Mouse (Mus musculus): ENCODE data around the gene Cdc7. TPM values are rescaled to one million over a fixed set of nuclear protein-coding genes. Genes with fewer than 3 reads are reported as not detected.

The Cdc7 gene
- polyA plus RNA-seq, 1 experiment from 2014 or later: 63.8 TPM

DNA sequence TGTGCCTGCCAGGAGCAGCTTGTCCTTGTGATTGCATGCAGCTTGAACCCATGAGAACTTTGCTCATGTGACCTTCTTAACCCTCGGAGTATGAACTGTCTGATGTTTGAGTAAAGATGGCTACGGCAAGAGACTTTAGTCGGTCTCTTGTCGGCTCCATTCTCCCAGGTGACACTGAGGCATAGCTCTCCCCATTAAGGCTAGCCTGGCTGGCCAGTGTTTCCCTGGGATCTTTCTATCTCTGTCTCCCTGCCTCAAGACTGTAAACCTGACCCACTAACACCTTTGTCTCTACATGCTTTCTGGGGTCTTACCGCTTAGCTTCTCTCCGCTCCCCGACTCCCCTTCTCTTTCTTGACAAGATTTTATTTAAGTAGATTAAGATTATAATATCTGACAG lies 50.0 kb downstream of the Cdc7 start:
- Histone ChIP-seq H3K4me1 (ENCODE audit: control insufficient read depth, insufficient read depth, low read length) (peaks cover 28% of the 10 kb centered on the region), H3K9me3 (ENCODE audit: control insufficient read depth, low read length) (no peaks in the 10 kb centered on the region), H3K27ac (replicated peaks; ENCODE audit: low read depth, low read length) (0 out of 2 replicates have a peak overlapping the region, but pooled peaks have one; percentile 43), H3K4me2 (ENCODE audit: low read depth, severe bottlenecking) (no peak overlapping the region), H3K4me3 (ENCODE audit: low read depth, low read length) (no peak overlapping the region), H3K36me3 (ENCODE audit: control insufficient read depth, insufficient read depth, low read length) (no peaks in the 10 kb centered on the region), H3K27me3 (ENCODE audit: control insufficient read depth, insufficient read depth, low read length) (no peaks in the 10 kb centered on the region), H3K9ac (ENCODE audit: low read length) (no peak overlapping the region)
- DNase-seq (ENCODE audit: low spot score): no peak
- WGBS: 93% methylated on average over 7 of the region's 7 CpGs
- no peak for ATAC-seq (ENCODE audit: insufficient number of reproducible peaks, low FRiP score, low TSS enrichment, low read depth)

DNA sequence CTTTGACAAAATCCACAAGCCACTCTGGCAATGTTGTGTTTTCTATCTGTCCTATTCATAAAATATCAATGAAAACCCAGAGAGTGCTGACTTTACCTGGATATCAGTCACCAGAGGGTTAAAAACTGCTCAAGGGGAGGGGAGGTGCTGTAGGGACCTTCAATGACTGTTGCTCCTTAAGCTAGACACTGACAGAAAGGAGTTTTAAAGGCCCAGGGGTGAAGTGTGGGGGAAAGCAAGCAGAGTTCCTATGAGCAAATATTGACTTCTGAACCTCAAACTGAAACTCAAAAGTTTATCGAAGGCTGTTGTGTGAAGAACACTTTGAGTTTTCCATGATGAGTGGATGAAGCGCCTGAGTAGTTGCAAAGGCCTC lies 50.9 kb downstream of the Cdc7 start:
- no peak for ATAC-seq (ENCODE audit: insufficient number of reproducible peaks, low FRiP score, low TSS enrichment, low read depth)
- H3K4me3 ChIP-seq (ENCODE audit: low read depth, low read length): no peak overlapping the region
- WGBS: 50% methylated on average over 2 of the region's 2 CpGs
- no peak for DNase-seq (ENCODE audit: low spot score)
- no peak overlapping the region for H3K27ac ChIP-seq (replicated peaks; ENCODE audit: low read depth, low read length)
- no peak overlapping the region for H3K4me2 ChIP-seq (ENCODE audit: low read depth, severe bottlenecking)
- H3K4me1 ChIP-seq (ENCODE audit: control insufficient read depth, insufficient read depth, low read length): peaks cover 32% of the 10 kb centered on the region
- H3K36me3 ChIP-seq (ENCODE audit: control insufficient read depth, insufficient read depth, low read length): no peaks in the 10 kb centered on the region
- no peaks in the 10 kb centered on the region for H3K27me3 ChIP-seq (ENCODE audit: control insufficient read depth, insufficient read depth, low read length)
- H3K9me3 ChIP-seq (ENCODE audit: control insufficient read depth, low read length): no peaks in the 10 kb centered on the region
- H3K9ac ChIP-seq (ENCODE audit: low read length): no peak overlapping the region; the same call in 1 of the 2 replicates

DNA sequence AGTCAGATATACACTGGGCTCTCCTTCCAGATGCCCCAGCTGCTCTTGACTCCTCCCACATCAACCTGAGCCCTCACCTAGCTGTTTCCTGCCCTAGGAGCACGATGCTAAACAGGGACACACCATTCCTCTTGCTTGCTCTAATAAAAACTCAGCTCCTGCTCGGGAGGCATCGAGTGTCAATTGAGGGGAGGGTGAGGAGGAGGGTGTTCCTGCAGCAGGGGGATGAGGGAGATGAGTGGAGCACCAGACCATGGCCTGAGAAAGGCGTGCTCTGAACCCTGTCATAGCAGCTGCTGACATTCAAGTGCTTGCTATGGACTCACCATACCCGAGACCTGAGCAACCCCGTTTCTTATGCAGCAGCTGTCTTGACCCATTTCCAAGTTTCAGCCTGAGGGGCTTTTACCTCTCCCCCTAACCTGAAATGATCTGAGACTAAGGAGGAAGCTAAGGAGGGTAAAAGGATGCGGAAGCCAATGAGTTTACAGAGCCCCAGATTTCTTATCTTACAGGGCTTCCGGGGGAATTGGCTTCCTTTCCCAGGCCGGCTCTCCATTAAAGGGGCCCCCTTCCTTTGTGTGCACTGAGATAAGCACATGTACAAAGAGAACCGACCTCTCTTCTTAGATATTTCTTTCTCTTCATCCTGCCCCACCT lies 51.4 kb downstream of the Cdc7 start:
- no peak overlapping the region for H3K27ac ChIP-seq (replicated peaks; ENCODE audit: low read depth, low read length)

GRCm38 (mm10) chr5:107016538-107016937 lies 52.4 kb downstream of the Cdc7 start:
- ATAC-seq (ENCODE audit: insufficient number of reproducible peaks, low FRiP score, low TSS enrichment, low read depth): no peak
- 84% methylated on average over 4 of the region's 4 CpGs for WGBS
- peaks cover 33% of the 10 kb centered on the region for H3K4me1 ChIP-seq (ENCODE audit: control insufficient read depth, insufficient read depth, low read length)
- no peaks in the 10 kb centered on the region for H3K27me3 ChIP-seq (ENCODE audit: control insufficient read depth, insufficient read depth, low read length)
- no peak overlapping the region for H3K4me2 ChIP-seq (ENCODE audit: low read depth, severe bottlenecking)
- H3K36me3 ChIP-seq (ENCODE audit: control insufficient read depth, insufficient read depth, low read length): no peaks in the 10 kb centered on the region
- no peak overlapping the region for H3K9ac ChIP-seq (ENCODE audit: low read length)
- H3K9me3 ChIP-seq (ENCODE audit: control insufficient read depth, low read length): no peaks in the 10 kb centered on the region
- H3K27ac ChIP-seq (replicated peaks; ENCODE audit: low read depth, low read length): no peak overlapping the region
- H3K4me3 ChIP-seq (ENCODE audit: low read depth, low read length): no peak overlapping the region
- no peak for DNase-seq (ENCODE audit: low spot score)

More for the DNA sequence above, 51.4 kb downstream of the Cdc7 start:
- H3K4me3 ChIP-seq (ENCODE audit: low read depth, low read length): no peak overlapping the region
- H3K9me3 ChIP-seq (ENCODE audit: control insufficient read depth, low read length): no peaks in the 10 kb centered on the region
- H3K9ac ChIP-seq (ENCODE audit: low read length): no peak overlapping the region; the same call in 1 of the 2 replicates
- no peaks in the 10 kb centered on the region for H3K36me3 ChIP-seq (ENCODE audit: control insufficient read depth, insufficient read depth, low read length)
- ATAC-seq (ENCODE audit: insufficient number of reproducible peaks, low FRiP score, low TSS enrichment, low read depth) (peak; percentile 66; the same call in 1 of the 2 replicates), DNase-seq (ENCODE audit: low spot score) (peak; percentile 48)
- peaks cover 37% of the 10 kb centered on the region for H3K4me1 ChIP-seq (ENCODE audit: control insufficient read depth, insufficient read depth, low read length)
- no peaks in the 10 kb centered on the region for H3K27me3 ChIP-seq (ENCODE audit: control insufficient read depth, insufficient read depth, low read length)
- no peak overlapping the region for H3K4me2 ChIP-seq (ENCODE audit: low read depth, severe bottlenecking)
- 13% methylated on average over 10 of the region's 10 CpGs for WGBS

- WGBS: 58% methylated on average over 2 of the region's 2 CpGs
- H3K36me3 ChIP-seq (ENCODE audit: control insufficient read depth, insufficient read depth, low read length): no peaks in the 10 kb centered on the region
- peaks cover 24% of the 10 kb centered on the region for H3K4me1 ChIP-seq (ENCODE audit: control insufficient read depth, insufficient read depth, low read length)
- H3K4me3 ChIP-seq (ENCODE audit: low read depth, low read length): no peak overlapping the region
- ATAC-seq (ENCODE audit: insufficient number of reproducible peaks, low FRiP score, low TSS enrichment, low read depth) (no peak), DNase-seq (ENCODE audit: low spot score) (no peak)
- no peaks in the 10 kb centered on the region for H3K9me3 ChIP-seq (ENCODE audit: control insufficient read depth, low read length)
- no peak overlapping the region for H3K9ac ChIP-seq (ENCODE audit: low read length)
- H3K4me2 ChIP-seq (ENCODE audit: low read depth, severe bottlenecking): no peak overlapping the region
- H3K27ac ChIP-seq (replicated peaks; ENCODE audit: low read depth, low read length): no peak overlapping the region
- H3K27me3 ChIP-seq (ENCODE audit: control insufficient read depth, insufficient read depth, low read length): no peaks in the 10 kb centered on the region
Observed at GRCm38 (mm10) chr5:107017544-107017943, 53.4 kb downstream of the Cdc7 start.

GRCm38 (mm10) chr5:107019057-107019456 lies 54.9 kb downstream of the Cdc7 start:
- DNase-seq (ENCODE audit: low spot score) (no peak), ATAC-seq (ENCODE audit: insufficient number of reproducible peaks, low FRiP score, low TSS enrichment, low read depth) (no peak)
- H3K4me2 ChIP-seq (ENCODE audit: low read depth, severe bottlenecking): no peak overlapping the region
- no peak overlapping the region for H3K9ac ChIP-seq (ENCODE audit: low read length)
- WGBS: 77% methylated on average over 5 of the region's 5 CpGs
- H3K36me3 ChIP-seq (ENCODE audit: control insufficient read depth, insufficient read depth, low read length): no peaks in the 10 kb centered on the region
- no peaks in the 10 kb centered on the region for H3K27me3 ChIP-seq (ENCODE audit: control insufficient read depth, insufficient read depth, low read length)
- no peak overlapping the region for H3K4me3 ChIP-seq (ENCODE audit: low read depth, low read length)
- no peaks in the 10 kb centered on the region for H3K9me3 ChIP-seq (ENCODE audit: control insufficient read depth, low read length)
- peaks cover 28% of the 10 kb centered on the region for H3K4me1 ChIP-seq (ENCODE audit: control insufficient read depth, insufficient read depth, low read length)
- H3K27ac ChIP-seq (replicated peaks; ENCODE audit: low read depth, low read length): no peak overlapping the region

GRCm38 (mm10) chr5:107019904-107020303 lies 55.8 kb downstream of the Cdc7 start:
- H3K36me3 ChIP-seq (ENCODE audit: control insufficient read depth, insufficient read depth, low read length): no peaks in the 10 kb centered on the region
- H3K4me1 ChIP-seq (ENCODE audit: control insufficient read depth, insufficient read depth, low read length): peaks cover 30% of the 10 kb centered on the region
- WGBS: 63% methylated on average over 6 of the region's 6 CpGs
- H3K4me2 ChIP-seq (ENCODE audit: low read depth, severe bottlenecking): no peak overlapping the region
- H3K9me3 ChIP-seq (ENCODE audit: control insufficient read depth, low read length): no peaks in the 10 kb centered on the region
- no peaks in the 10 kb centered on the region for H3K27me3 ChIP-seq (ENCODE audit: control insufficient read depth, insufficient read depth, low read length)
- ATAC-seq (ENCODE audit: insufficient number of reproducible peaks, low FRiP score, low TSS enrichment, low read depth) (no peak), DNase-seq (ENCODE audit: low spot score) (no peak)
- 0 out of 2 replicates have a peak overlapping the region, but pooled peaks have one; percentile 30 for H3K27ac ChIP-seq (replicated peaks; ENCODE audit: low read depth, low read length)
- H3K4me3 ChIP-seq (ENCODE audit: low read depth, low read length): no peak overlapping the region
- H3K9ac ChIP-seq (ENCODE audit: low read length): no peak overlapping the region

- no peak for ATAC-seq (ENCODE audit: insufficient number of reproducible peaks, low FRiP score, low TSS enrichment, low read depth)
- H3K4me3 ChIP-seq (ENCODE audit: low read depth, low read length): no peak overlapping the region
- peaks cover 30% of the 10 kb centered on the region for H3K4me1 ChIP-seq (ENCODE audit: control insufficient read depth, insufficient read depth, low read length)
- H3K9me3 ChIP-seq (ENCODE audit: control insufficient read depth, low read length): no peaks in the 10 kb centered on the region
- no peaks in the 10 kb centered on the region for H3K27me3 ChIP-seq (ENCODE audit: control insufficient read depth, insufficient read depth, low read length)
- WGBS: 74% methylated on average over 7 of the region's 7 CpGs
- no peak overlapping the region for H3K4me2 ChIP-seq (ENCODE audit: low read depth, severe bottlenecking)
- no peaks in the 10 kb centered on the region for H3K36me3 ChIP-seq (ENCODE audit: control insufficient read depth, insufficient read depth, low read length)
- H3K9ac ChIP-seq (ENCODE audit: low read length): no peak overlapping the region
- 0 out of 2 replicates have a peak overlapping the region, but pooled peaks have one; percentile 30 for H3K27ac ChIP-seq (replicated peaks; ENCODE audit: low read depth, low read length)
- DNase-seq (ENCODE audit: low spot score): no peak
Observed at GRCm38 (mm10) chr5:107020366-107020765, 56.2 kb downstream of the Cdc7 start.
